Mouse (Mus musculus): ENCODE data around the gene Ntn1.

Gene Ntn1

DNA sequence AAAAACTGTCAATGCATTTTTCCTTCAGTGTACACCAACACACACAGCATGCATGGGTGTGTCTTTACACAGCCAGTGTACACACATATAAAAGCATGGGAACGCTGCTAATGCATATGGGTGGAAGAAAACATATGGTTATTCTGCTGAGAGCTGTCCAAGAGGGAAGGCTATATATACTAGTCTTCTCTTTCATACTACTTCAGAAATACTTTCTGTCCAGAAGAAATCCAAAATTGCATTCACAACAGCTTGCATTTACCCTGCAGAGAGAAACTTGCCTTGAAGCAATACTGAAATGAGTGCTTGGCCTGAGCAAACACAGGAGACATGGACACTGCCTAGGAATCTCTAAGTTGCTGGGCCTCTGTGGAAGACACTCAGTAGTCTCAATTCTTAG, 18.8 kb downstream of the Ntn1 start:
- no peak for DNase-seq

- no peak for DNase-seq
These were observed 19.3 kb downstream of the Ntn1 start for GRCm38 (mm10) chr11:68381318-68381717.

- peak in 1 of 2 experiments; percentile 32 for DNase-seq
These were observed 21.5 kb downstream of the Ntn1 start for GRCm38 (mm10) chr11:68378946-68379764.

GRCm38 (mm10) chr11:68378419-68378818, 22.2 kb downstream of the Ntn1 start:
- no peak for DNase-seq

DNA sequence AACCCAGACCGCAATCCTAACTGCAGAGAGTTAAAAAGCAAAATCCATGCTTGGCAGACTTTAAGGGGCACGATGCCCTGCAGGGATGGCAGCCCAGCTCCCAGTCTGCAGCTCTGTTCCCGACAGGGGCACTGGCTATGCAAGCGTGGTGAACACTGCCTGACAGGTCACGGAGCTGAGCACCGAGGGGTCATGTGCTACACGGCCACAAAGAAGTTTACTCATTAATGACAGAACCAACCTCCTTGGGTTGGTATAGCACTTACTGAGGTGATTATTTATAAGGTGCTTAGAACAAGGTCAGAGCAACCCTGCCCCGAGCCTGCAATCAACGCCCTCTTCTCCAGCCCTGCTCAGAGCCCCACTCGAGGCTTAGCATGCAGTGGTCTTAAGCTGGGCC, 27.5 kb downstream of the Ntn1 start:
- DNase-seq: peak; percentile 47 to 57

- DNase-seq: no peak
These were observed 29.0 kb downstream of the Ntn1 start for GRCm38 (mm10) chr11:68371609-68372008.

- peak; percentile 50 to 74 for DNase-seq
These were observed 43.7 kb downstream of the Ntn1 start for GRCm38 (mm10) chr11:68356901-68357300.

- peak; percentile 83 to 87 for DNase-seq
These were observed 45.1 kb downstream of the Ntn1 start for GRCm38 (mm10) chr11:68355561-68355960.

- peak; percentile 23 to 54 for DNase-seq
These were observed 45.8 kb downstream of the Ntn1 start for GRCm38 (mm10) chr11:68354848-68355247.

DNA sequence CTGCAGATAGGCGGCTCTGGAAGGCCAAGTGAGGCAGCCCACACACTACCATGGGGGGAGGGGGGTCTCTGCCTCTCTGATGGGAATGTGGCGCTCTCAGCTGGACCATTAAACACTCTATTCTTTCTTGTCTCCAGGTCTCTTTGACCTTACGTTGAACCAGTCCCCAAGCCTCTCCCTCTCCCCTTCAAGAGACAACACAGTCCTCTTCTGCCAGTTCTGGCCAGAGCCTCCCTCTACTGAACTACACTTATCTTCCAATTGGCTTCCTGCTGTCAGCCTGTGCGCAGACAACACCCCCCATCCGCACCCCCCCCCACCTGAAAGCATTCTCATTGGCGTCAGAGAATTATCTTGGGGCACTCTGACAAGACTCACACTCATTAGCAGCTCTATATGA, 48.4 kb downstream of the Ntn1 start:
- DNase-seq: no peak

- DNase-seq: peak; percentile 33 to 65
These were observed 51.8 kb downstream of the Ntn1 start for GRCm38 (mm10) chr11:68348851-68349250.

GRCm38 (mm10) chr11:68348083-68348482, 52.5 kb downstream of the Ntn1 start:
- DNase-seq: no peak

DNA sequence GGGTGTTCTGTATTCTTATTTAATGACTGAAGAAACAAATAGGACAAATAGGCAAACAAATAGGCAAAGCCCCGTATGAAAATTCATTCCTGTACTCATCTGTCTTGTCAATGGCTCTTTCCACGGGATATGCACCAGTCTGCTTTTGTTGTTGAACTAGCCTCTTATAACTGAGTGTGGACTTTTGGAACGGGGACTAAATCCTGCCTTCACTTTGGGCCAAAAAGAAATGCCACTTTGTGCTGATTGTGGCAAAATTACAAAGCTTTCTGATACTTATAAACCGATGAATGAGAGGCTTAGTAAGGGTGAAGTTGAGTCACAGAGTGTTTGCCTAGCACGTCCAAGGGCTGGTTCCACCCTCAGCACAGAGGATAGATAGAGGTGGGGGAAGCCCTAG, 53.1 kb downstream of the Ntn1 start:
- DNase-seq: no peak

- no peak for DNase-seq
These were observed 54.5 kb downstream of the Ntn1 start for GRCm38 (mm10) chr11:68346099-68346498.

- no peak for DNase-seq
These were observed 56.4 kb downstream of the Ntn1 start for GRCm38 (mm10) chr11:68344221-68344620.

DNA sequence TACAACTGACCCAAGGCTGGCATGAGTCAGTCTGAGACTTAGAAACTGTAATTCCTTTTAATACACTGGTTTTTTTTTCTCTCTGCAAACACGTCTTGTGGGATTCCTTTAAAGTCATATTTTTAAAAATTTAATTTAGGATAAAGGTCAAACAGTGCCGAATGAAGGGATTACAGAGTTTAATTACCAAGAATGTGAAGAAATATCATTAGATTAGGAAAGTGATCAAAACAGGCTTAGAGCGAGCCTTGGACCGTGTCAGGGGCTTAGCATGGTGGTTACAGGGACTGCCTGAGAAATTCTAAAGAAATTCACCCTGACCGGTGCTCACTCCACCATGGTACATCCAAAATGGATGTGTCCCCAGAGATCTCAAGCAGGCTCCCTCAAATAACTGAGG, 57.9 kb downstream of the Ntn1 start:
- no peak for DNase-seq

- DNase-seq: no peak
These were observed 58.6 kb downstream of the Ntn1 start for GRCm38 (mm10) chr11:68342003-68342400.

GRCm38 (mm10) chr11:68341111-68342002, 59.3 kb downstream of the Ntn1 start:
- DNase-seq: peak; percentile 91 to 95

DNA sequence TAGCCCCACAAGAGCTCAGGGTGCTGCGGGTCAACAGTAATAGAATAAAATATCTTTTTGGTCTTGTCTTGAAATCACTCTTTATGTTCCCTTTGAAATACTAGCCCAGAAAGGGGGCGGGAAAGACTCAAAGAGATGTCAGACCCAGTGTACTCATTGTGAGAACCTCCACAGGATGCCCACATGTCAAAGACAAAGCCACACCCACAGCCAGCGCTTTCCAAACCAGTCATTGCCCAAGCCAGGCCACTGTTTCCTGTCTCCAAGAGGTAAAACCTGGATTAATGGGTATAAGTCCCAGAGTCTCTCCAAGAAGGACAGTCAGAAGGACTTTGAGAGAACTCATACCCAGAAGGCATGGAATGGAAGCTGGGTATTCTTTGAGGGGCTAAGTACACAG, 60.3 kb downstream of the Ntn1 start:
- DNase-seq: peak in 1 of 2 experiments; percentile 26

DNA sequence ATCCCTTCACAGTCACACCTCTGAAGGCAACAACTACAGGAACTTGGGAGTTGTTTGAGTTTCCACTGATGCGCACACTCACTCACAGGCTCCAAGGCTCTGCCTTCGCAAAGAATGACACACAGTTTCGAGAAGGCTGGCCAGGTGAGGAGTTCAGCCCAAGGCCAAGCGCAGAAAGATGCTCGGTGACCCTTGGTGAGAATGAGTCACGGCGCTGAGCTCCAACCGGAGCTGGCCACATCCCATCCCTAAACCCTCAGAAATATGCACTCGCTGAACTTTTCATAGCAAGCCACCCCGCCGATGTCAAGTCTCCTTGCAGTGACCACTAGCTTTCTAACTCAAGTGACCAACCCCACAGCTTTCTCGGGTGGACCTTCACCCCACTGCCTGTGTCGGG, 60.8 kb downstream of the Ntn1 start:
- no peak for DNase-seq

DNA sequence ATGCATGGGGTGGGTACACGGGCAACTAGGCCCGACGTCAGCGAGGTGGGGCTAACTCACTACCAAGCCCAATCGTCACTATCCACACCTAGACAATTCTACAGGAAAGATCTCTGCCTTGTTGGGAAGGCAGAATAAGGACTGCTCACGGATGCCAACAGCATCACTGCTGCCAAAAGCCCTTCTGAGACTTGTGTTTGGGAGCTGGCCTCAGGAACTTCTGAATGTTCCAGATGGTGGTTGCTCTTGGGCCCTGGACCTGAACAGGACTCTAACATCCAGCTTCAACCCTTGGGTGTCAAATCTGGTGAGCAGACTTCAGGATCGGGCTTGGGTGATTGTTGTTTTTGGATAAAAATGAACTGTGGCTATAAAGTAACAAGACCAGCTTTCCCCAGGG, 61.3 kb downstream of the Ntn1 start:
- DNase-seq: peak; percentile 26 to 49

DNA sequence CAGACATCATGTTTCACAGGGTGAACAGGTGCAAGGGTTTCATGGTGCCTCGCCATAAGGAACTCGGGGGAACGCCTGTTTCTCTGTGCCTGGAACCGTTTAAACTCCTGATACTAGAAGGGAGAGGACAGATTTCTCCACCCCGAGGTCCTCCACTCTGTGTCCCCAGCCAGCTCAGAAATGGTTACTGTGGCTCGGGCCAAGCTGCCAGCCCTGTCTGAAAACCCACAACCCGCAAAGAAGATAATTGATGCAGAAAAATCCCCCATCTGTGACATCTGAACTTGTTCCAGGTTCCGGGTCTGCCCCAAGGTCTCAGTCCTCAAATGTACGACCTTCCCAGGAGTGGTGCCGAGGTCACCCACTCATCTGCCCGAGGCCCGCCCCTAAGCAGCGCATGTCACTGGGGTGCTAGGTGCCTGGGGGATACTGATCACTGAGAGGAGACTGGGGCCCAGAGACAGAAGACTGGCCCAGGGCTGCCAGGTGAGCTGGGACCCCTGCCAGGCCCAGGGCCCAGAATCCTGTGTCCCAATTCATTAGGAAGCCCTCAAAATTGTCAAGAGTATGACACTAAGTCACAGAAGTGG, 68.9 kb downstream of the Ntn1 start:
- peak; percentile 90 to 92 for DNase-seq

DNA sequence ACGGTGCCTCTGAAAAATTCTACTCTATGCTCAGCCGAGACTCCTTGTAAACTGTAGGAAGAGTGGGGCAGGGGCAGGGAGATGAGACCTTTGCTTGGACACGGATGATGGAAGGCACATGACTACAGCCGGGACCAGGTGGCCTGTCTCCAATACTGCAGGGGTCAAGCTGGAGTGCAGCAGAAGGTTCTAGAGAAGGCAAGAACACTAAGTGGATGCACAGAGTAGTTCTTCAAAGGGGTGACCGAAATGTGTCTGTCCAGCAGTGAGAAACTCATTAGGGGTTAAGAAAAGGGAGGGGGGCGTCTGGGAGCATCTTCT, 69.5 kb downstream of the Ntn1 start:
- DNase-seq: peak; percentile 53 to 60
